Mouse (Mus musculus) liver, adult 2 months (tissue): ENCODE data around the gene Cldn14. TPM values are rescaled to one million over a fixed set of nuclear protein-coding genes. Genes with fewer than 3 reads are reported as not detected.

Experiments used
- DNase-seq: peaks from one replicate; pipeline ENCODE4 v3.0.0-alpha.2; 2011; ENCODE audit warnings: low read depth, low spot score; ENCODE audit errors: extremely low read depth
- H3K27ac ChIP-seq: fragments of 200-500 bp; replicated peaks from 2 replicates; pipeline ENCODE4 v1.5.1; 2012; ENCODE audit warnings: low read depth, mild to moderate bottlenecking, control low read depth, inconsistent platforms, low read length; ENCODE audit not compliant: insufficient read depth
- H3K27me3 ChIP-seq: fragments of 200-500 bp; 2 replicates; pipeline ENCODE4 v1.6.1; 2012; ENCODE audit warnings: mild to moderate bottlenecking, moderate library complexity, low read length, inconsistent platforms; ENCODE audit not compliant: control insufficient read depth, insufficient read depth
- H3K36me3 ChIP-seq: fragments of 200-500 bp; 2 replicates; pipeline ENCODE4 v1.6.1; 2012; ENCODE audit warnings: low read length, inconsistent platforms; ENCODE audit not compliant: control insufficient read depth, insufficient read depth
- H3K4me1 ChIP-seq: fragments of 200-500 bp; 2 replicates; pipeline ENCODE4 v1.6.1; 2011; ENCODE audit warnings: low read length; ENCODE audit not compliant: control insufficient read depth, insufficient read depth
- H3K4me3 ChIP-seq: fragments of 200-500 bp; 2 replicates; pipeline ENCODE4 v1.5.1; 2011; ENCODE audit warnings: low read depth, mild to moderate bottlenecking, control low read depth, low read length, moderate library complexity; ENCODE audit not compliant: insufficient read depth
- H3K79me2 ChIP-seq: fragments of 200-500 bp; 2 replicates; pipeline ENCODE4 v1.6.1; 2012; ENCODE audit warnings: inconsistent platforms, mild to moderate bottlenecking, low read length, moderate library complexity; ENCODE audit not compliant: control insufficient read depth, insufficient read depth
- H3K9ac ChIP-seq: fragments of 200-500 bp; 2 replicates; pipeline ENCODE4 v1.6.1; 2012; ENCODE audit warnings: low read depth, mild to moderate bottlenecking, control low read depth, inconsistent platforms, low read length
- CTCF ChIP-seq: fragments of 200-500 bp; IDR thresholded peaks from 2 replicates; pipeline ENCODE4 v1.5.1; 2011; ENCODE audit warnings: low read depth, low read length, control low read depth
- POLR2A ChIP-seq: fragments of 200-500 bp; IDR thresholded peaks from 2 replicates; pipeline ENCODE4 v1.6.1; 2011; ENCODE audit warnings: low read length, control low read depth; ENCODE audit not compliant: insufficient read depth; ENCODE audit errors: extremely low read depth
- WGBS: fragments of 180-500 bp; shearing (Covaris S2); methylation state at CpG from one replicate; pipeline ENCODE4 v1.1.7; 2018; 5-methylcytosine and 5-hydroxymethylcytosine counted together
- polyA plus RNA-seq: library from polyadenylated mRNA; depleted of rRNA; stranded (reverse); fragments of >200 nt; gene quantifications from 2 replicates; pipeline ENCODE4 v1.2.3, GENCODE M21; 2012
- total RNA-seq: library from RNA; depleted of rRNA; stranded (reverse); fragments of >200 nt; gene quantifications from 2 replicates; pipeline ENCODE4 v1.2.3, GENCODE M21; 2014

The Cldn14 gene
- total and polyA plus RNA-seq, 2 experiments: 8.4 to 37.4 TPM

DNA sequence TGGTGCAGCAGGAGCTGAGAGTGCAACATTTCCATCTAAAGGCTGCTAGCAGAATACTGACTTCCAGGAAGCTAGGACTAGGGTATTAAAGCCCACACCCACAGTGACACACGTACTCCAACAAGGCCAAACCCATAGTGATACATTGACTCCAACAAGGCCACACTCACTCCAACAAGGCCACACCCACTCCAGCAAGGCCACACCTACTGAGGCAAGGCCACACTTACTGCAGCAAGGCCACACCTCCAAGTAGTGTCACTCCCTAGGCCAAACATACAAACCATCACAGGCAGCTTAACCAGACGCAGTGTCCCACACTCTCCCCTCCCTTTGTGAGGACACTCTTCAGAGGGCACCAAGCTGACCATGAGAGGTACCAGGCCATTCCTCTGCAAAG, 29.3 kb downstream of the Cldn14 start:
- H3K36me3 ChIP-seq: no peaks in the 10 kb centered on the region
- H3K79me2 ChIP-seq: no peaks in the 10 kb centered on the region
- H3K27me3 ChIP-seq: no peaks in the 10 kb centered on the region
- 84% methylated on average over 2 of the region's 2 CpGs for WGBS
- no peak for TF ChIP-seq CTCF
- no peak for TF ChIP-seq POLR2A
- H3K4me3 ChIP-seq: no peak overlapping the region
- H3K4me1 ChIP-seq: no peaks in the 10 kb centered on the region
- DNase-seq: no peak
- no peak overlapping the region for H3K9ac ChIP-seq
- H3K27ac ChIP-seq: no peak overlapping the region

GRCm38 (mm10) chr16:93977587-93977986, 31.1 kb downstream of the Cldn14 start:
- Histone ChIP-seq H3K36me3 (no peaks in the 10 kb centered on the region), H3K4me3 (no peak overlapping the region), H3K79me2 (no peaks in the 10 kb centered on the region), H3K27me3 (no peaks in the 10 kb centered on the region), H3K4me1 (no peaks in the 10 kb centered on the region), H3K9ac (no peak overlapping the region), H3K27ac (no peak overlapping the region)
- no peak for DNase-seq
- TF ChIP-seq POLR2A (no peak), CTCF (no peak)
- WGBS: 77% methylated on average over 6 of the region's 6 CpGs

- Histone ChIP-seq H3K27me3 (no peaks in the 10 kb centered on the region), H3K4me3 (no peak overlapping the region), H3K27ac (no peak overlapping the region), H3K4me1 (no peaks in the 10 kb centered on the region), H3K9ac (no peak overlapping the region), H3K79me2 (no peaks in the 10 kb centered on the region), H3K36me3 (no peaks in the 10 kb centered on the region)
- DNase-seq: peak; percentile 19
- WGBS: 47% methylated on average over 3 of the region's 3 CpGs
- TF ChIP-seq POLR2A: no peak
- peak; percentile 24; the same call in 1 of the 2 replicates for TF ChIP-seq CTCF
Measured at GRCm38 (mm10) chr16:93976907-93977306, 31.7 kb downstream of the Cldn14 start.

DNA sequence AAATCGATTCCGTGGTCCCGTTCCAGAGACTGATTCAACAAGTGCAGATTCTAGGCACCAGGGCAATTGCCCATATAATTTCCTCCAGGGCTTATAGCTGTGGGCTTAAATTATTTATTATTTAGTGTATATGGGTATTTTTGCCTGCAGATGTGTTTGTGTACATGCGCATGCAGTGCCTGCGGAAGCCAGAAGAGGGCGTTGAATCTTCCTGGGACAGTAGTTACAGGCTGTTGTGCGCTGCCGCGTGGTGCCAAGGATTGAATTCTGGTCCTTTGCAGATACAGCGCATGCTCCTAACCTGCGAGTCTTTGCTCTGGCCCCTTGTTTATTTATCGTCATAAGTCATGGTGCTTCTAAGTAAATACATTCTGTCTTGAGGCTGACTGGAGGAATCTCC, 33.2 kb downstream of the Cldn14 start:
- H3K79me2 ChIP-seq: no peaks in the 10 kb centered on the region
- no peak for DNase-seq
- H3K27me3 ChIP-seq: no peaks in the 10 kb centered on the region
- H3K27ac ChIP-seq: no peak overlapping the region
- H3K4me3 ChIP-seq: no peak overlapping the region
- H3K36me3 ChIP-seq: no peaks in the 10 kb centered on the region
- TF ChIP-seq CTCF: peak; percentile 29; the same call in 1 of the 2 replicates
- TF ChIP-seq POLR2A: no peak
- H3K4me1 ChIP-seq: no peaks in the 10 kb centered on the region
- H3K9ac ChIP-seq: no peak overlapping the region
- 79% methylated on average over 12 of the region's 12 CpGs for WGBS

- no peak overlapping the region for H3K4me3 ChIP-seq
- TF ChIP-seq CTCF (no peak), POLR2A (no peak)
- H3K9ac ChIP-seq: no peak overlapping the region
- no peak for DNase-seq
- 69% methylated on average over 8 of the region's 8 CpGs for WGBS
- 0 out of 2 replicates have a peak, but pooled peaks cover 2% of the 10 kb centered on the region for H3K27me3 ChIP-seq
- H3K79me2 ChIP-seq: no peaks in the 10 kb centered on the region
- H3K4me1 ChIP-seq: no peaks in the 10 kb centered on the region
- H3K27ac ChIP-seq: no peak overlapping the region
- H3K36me3 ChIP-seq: no peaks in the 10 kb centered on the region
Measured at GRCm38 (mm10) chr16:93974278-93974677, 34.4 kb downstream of the Cldn14 start.

DNA sequence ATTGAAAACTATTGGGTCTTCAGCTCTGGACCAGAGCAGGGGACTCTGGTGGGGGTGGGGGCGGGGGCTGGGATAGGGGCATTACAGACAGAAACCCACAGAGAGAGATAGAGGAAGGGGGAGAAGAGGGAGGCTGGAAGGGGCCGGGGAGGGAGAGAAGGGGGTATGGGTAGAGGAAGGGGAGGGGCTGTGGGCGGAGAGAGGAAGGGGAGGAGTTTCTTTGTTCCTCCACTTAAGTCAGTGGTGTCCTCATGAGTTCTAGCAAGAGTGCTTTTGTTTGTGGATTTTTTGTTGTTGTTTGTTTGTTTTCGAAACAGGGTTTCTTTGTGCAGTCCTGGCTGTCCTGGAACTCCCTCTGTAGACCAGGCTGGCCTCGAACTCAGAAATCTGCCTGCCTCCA, 35.1 kb downstream of the Cldn14 start:
- H3K4me1 ChIP-seq: no peaks in the 10 kb centered on the region
- DNase-seq: peak; percentile 24
- H3K9ac ChIP-seq: peak overlapping the region; percentile 43
- H3K27me3 ChIP-seq: 0 out of 2 replicates have a peak, but pooled peaks cover 2% of the 10 kb centered on the region
- TF ChIP-seq POLR2A (no peak), CTCF (no peak)
- 36% methylated on average over 5 of the region's 5 CpGs for WGBS
- H3K79me2 ChIP-seq: no peaks in the 10 kb centered on the region
- peak overlapping the region; percentile 34; the same call in 1 of the 2 replicates for H3K4me3 ChIP-seq
- H3K27ac ChIP-seq: no peak overlapping the region
- no peaks in the 10 kb centered on the region for H3K36me3 ChIP-seq
